Mouse (Mus musculus) MEL (cell line): Measurements from ENCODE around the gene Itpk1.

Source experiments
- CHD1 ChIP-seq: IDR thresholded peaks from 2 replicates; pipeline ENCODE4 v1.6.1; 2012; ENCODE audit warnings: low read depth, mild to moderate bottlenecking, inconsistent platforms, low read length, improper control_type of control experiment
- CHD2 ChIP-seq: IDR thresholded peaks from 2 replicates; pipeline ENCODE4 v1.6.1; 2011; ENCODE audit warnings: low read length, improper control_type of control experiment
- CTCF ChIP-seq, 3 experiments: IDR thresholded peaks in 2 of 3; conservative IDR thresholded peaks in 1 of 3; 2 replicates each; pipeline ENCODE4 v1.5.1; 2011 to 2012; ENCODE audit warnings: low read length in 3 of 3, low read depth in 2 of 3, mild to moderate bottlenecking in 2 of 3, improper control_type of control experiment in 1 of 3, inconsistent platforms in 1 of 3, mixed read lengths in 1 of 3, moderate library complexity in 1 of 3; ENCODE audit not compliant: control insufficient read depth in 1 of 3, insufficient read depth in 1 of 3, poor library complexity in 1 of 3, severe bottlenecking in 1 of 3
- EP300 ChIP-seq, 2 experiments: IDR thresholded peaks; 2 replicates each; pipeline ENCODE4 v1.6.1; 2011; ENCODE audit warnings: improper control_type of control experiment in 2 of 2, low read length in 2 of 2, low read depth in 1 of 2, mild to moderate bottlenecking in 1 of 2
- MAFK ChIP-seq: IDR thresholded peaks from 2 replicates; pipeline ENCODE4 v1.6.1; 2011; ENCODE audit warnings: low read depth, mild to moderate bottlenecking, low read length, improper control_type of control experiment, borderline replicate concordance
- MAX ChIP-seq: IDR thresholded peaks from 2 replicates; pipeline ENCODE4 v1.6.1; 2011; ENCODE audit warnings: low read length, improper control_type of control experiment
- MXI1 ChIP-seq: IDR thresholded peaks from 2 replicates; pipeline ENCODE4 v1.6.1; 2011; ENCODE audit warnings: mild to moderate bottlenecking, low read depth, low read length, improper control_type of control experiment
- POLR2A ChIP-seq, 2 experiments: IDR thresholded peaks; 2 replicates each; pipeline ENCODE4 v1.6.1; 2011 to 2012; ENCODE audit warnings: low read length in 2 of 2, mild to moderate bottlenecking in 2 of 2, control low read depth in 1 of 2, improper control_type of control experiment in 1 of 2, low read depth in 1 of 2, moderate library complexity in 1 of 2; ENCODE audit not compliant: control insufficient read depth in 1 of 2, insufficient read depth in 1 of 2, poor library complexity in 1 of 2
- TCF12 ChIP-seq: IDR thresholded peaks from 2 replicates; pipeline ENCODE4 v1.6.1; 2014; ENCODE audit warnings: low read depth, mild to moderate bottlenecking, inconsistent platforms, low read length, improper control_type of control experiment, moderate library complexity
- ZMIZ1 ChIP-seq: IDR thresholded peaks from 2 replicates; pipeline ENCODE4 v1.6.1; 2012; ENCODE audit warnings: low read depth, mild to moderate bottlenecking, inconsistent platforms, low read length, improper control_type of control experiment, moderate library complexity

DNA sequence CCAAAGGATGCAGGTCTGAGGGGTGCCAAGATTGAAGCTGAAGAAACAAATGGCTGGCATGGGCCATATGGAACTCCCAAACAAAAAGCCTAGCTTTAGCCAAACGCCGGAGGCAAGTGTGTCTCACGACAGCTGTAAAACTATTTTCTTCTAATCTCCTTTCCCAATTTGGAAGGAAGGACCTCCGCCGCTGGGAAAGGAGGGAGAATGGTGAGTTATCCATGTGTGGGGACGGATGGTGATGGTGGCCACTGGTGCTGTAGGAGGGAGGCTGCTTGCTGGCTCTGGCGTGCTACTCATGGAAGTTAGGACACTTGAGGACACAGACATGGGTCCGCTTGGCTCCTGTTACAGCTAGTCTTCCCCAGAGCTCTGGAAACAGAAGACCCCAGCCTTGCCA, 164.5 kb downstream of the Itpk1 start:
- TF ChIP-seq CHD1 (no peak), TCF12 (no peak), POLR2A (IDR thresholded peaks at IDR 0.05; ENCODE audit: control insufficient read depth in 1 of 2, insufficient read depth in 1 of 2, low read depth in 1 of 2, low read length in 2 of 2, poor library complexity in 1 of 2) (no peak), EP300 (IDR thresholded peaks at IDR 0.05; ENCODE audit: low read depth in 1 of 2, low read length in 2 of 2) (no peak), CTCF (IDR thresholded peaks at IDR 0.05 in 2 of 3, conservative IDR thresholded peaks at IDR 0.05 in 1 of 3; ENCODE audit: control insufficient read depth in 1 of 3, insufficient read depth in 1 of 3, low read depth in 2 of 3, low read length in 3 of 3, poor library complexity in 1 of 3, severe bottlenecking in 1 of 3) (no peak), ZMIZ1 (no peak), MAX (no peak), MAFK (no peak), CHD2 (no peak), MXI1 (no peak)
